Mouse (Mus musculus) bone marrow macrophage, adult 2 months (primary cell): ENCODE results near the gene Il17c. TPM values are rescaled to one million over a fixed set of nuclear protein-coding genes. Genes with fewer than 3 reads are reported as not detected.

Experiments used
- H3K27ac ChIP-seq: 2 replicates; pipeline ENCODE4 v1.5.1; 2012; ENCODE audit warnings: low read depth, low read length; ENCODE audit not compliant: insufficient read depth
- H3K4me1 ChIP-seq: 2 replicates; pipeline ENCODE4 v1.6.1; 2012; ENCODE audit warnings: low read length; ENCODE audit not compliant: control insufficient read depth, insufficient read depth
- H3K4me3 ChIP-seq: 2 replicates; pipeline ENCODE4 v1.5.1; 2012; ENCODE audit warnings: mild to moderate bottlenecking, low read length, moderate library complexity; ENCODE audit not compliant: insufficient read depth
- CTCF ChIP-seq: IDR thresholded peaks from 2 replicates; pipeline ENCODE4 v1.5.1; 2012; ENCODE audit warnings: low read depth, mild to moderate bottlenecking, low read length, moderate library complexity
- POLR2A ChIP-seq: IDR thresholded peaks from 2 replicates; pipeline ENCODE4 v1.6.1; 2012; ENCODE audit warnings: mild to moderate bottlenecking, low read depth, low read length, borderline replicate concordance
- polyA plus RNA-seq: library from polyadenylated mRNA; stranded (reverse); fragments of >200 nt; gene quantifications from 2 replicates; pipeline ENCODE4 v1.2.4, GENCODE M21; 2012; ENCODE audit not compliant: missing spikeins, insufficient read depth, insufficient read length

Gene Il17c
- polyA plus RNA-seq, 1 experiment: not detected

GRCm38 (mm10) chr8:122430058-122430636 lies 8.3 kb downstream of the Il17c start:
- no peak for TF ChIP-seq POLR2A
- no peak for TF ChIP-seq CTCF
- H3K4me1 ChIP-seq: peaks cover 24% of the 10 kb centered on the region
- H3K4me3 ChIP-seq: peak overlapping the region; percentile 48
- H3K27ac ChIP-seq: peak overlapping the region; percentile 97

GRCm38 (mm10) chr8:122430646-122431045 lies 8.8 kb downstream of the Il17c start:
- Histone ChIP-seq H3K4me1 (peaks cover 24% of the 10 kb centered on the region), H3K27ac (peak overlapping the region; percentile 97), H3K4me3 (peak overlapping the region; percentile 38)
- TF ChIP-seq POLR2A: no peak
- TF ChIP-seq CTCF: no peak

- peaks cover 24% of the 10 kb centered on the region for H3K4me1 ChIP-seq
- peak overlapping the region; percentile 89 for H3K4me3 ChIP-seq
- TF ChIP-seq POLR2A: no peak
- no peak for TF ChIP-seq CTCF
- peak overlapping the region; percentile 97 for H3K27ac ChIP-seq
Observed at GRCm38 (mm10) chr8:122431694-122432442, 10.0 kb downstream of the Il17c start.

- Histone ChIP-seq H3K27ac (peak within 1 kb of the TSS; percentile 97), H3K4me1 (peaks cover 25% of the 10 kb centered on the region), H3K4me3 (peak within 1 kb of the TSS; percentile 89)
- no peak for TF ChIP-seq POLR2A
Observed at GRCm38 (mm10) chr8:122432443-122433268, 10.8 kb downstream of the Il17c start, which contains the start of gene Cyba. Gene Cyba, minus strand, starts transcription at chr8:122432930.

GRCm38 (mm10) chr8:122433269-122433905 lies 11.6 kb downstream of the Il17c start:
- peaks cover 30% of the 10 kb centered on the region for H3K4me1 ChIP-seq
- peak overlapping the region; percentile 89 for H3K4me3 ChIP-seq
- TF ChIP-seq POLR2A (no peak), CTCF (no peak)
- peak overlapping the region; percentile 97 for H3K27ac ChIP-seq

- Histone ChIP-seq H3K4me1 (peaks cover 31% of the 10 kb centered on the region), H3K27ac (no peak overlapping the region), H3K4me3 (no peak overlapping the region)
- TF ChIP-seq POLR2A: no peak
- peak; percentile 60 for TF ChIP-seq CTCF
Observed at GRCm38 (mm10) chr8:122435375-122435774, 13.6 kb downstream of the Il17c start.

GRCm38 (mm10) chr8:122436146-122436545 lies 14.3 kb downstream of the Il17c start:
- Histone ChIP-seq H3K4me3 (no peak overlapping the region), H3K27ac (no peak overlapping the region), H3K4me1 (peaks cover 25% of the 10 kb centered on the region)
- TF ChIP-seq POLR2A: no peak
- TF ChIP-seq CTCF: no peak

GRCm38 (mm10) chr8:122436586-122437125 lies 14.8 kb downstream of the Il17c start:
- TF ChIP-seq CTCF (no peak), POLR2A (no peak)
- no peak overlapping the region for H3K27ac ChIP-seq
- H3K4me1 ChIP-seq: peaks cover 23% of the 10 kb centered on the region
- no peak overlapping the region for H3K4me3 ChIP-seq

- Histone ChIP-seq H3K27ac (peak overlapping the region; percentile 36), H3K4me3 (no peak overlapping the region), H3K4me1 (peaks cover 26% of the 10 kb centered on the region)
- TF ChIP-seq CTCF (no peak), POLR2A (no peak)
Observed at GRCm38 (mm10) chr8:122437708-122438331, 16.0 kb downstream of the Il17c start.
